Mouse (Mus musculus) bone marrow, adult 2 months (tissue): ENCODE measurements around the gene Sdc4. TPM values are rescaled to one million over a fixed set of nuclear protein-coding genes. Genes with fewer than 3 reads are reported as not detected.

Experiments used
- H3K27ac ChIP-seq: fragments of 200-500 bp; 2 replicates; pipeline ENCODE4 v1.5.1; 2012; ENCODE audit warnings: low read depth, mild to moderate bottlenecking, control low read depth, inconsistent platforms, low read length; ENCODE audit not compliant: control insufficient read depth, poor library complexity, insufficient read depth
- H3K4me1 ChIP-seq: fragments of 200-500 bp; 2 replicates; pipeline ENCODE4 v1.6.1; 2011; ENCODE audit warnings: low read length; ENCODE audit not compliant: control insufficient read depth, insufficient read depth
- H3K4me3 ChIP-seq: fragments of 200-500 bp; replicated peaks from 2 replicates; pipeline ENCODE3; 2011; ENCODE audit warnings: mild to moderate bottlenecking, low read depth, low read length, control low read depth; ENCODE audit not compliant: control insufficient read depth
- CTCF ChIP-seq: fragments of 200-500 bp; IDR thresholded peaks from 2 replicates; pipeline ENCODE4 v1.5.1; 2011; ENCODE audit warnings: low read length, control low read depth; ENCODE audit not compliant: control insufficient read depth, insufficient read depth
- POLR2A ChIP-seq: fragments of 200-500 bp; IDR thresholded peaks from 2 replicates; pipeline ENCODE4 v1.6.1; 2011; ENCODE audit warnings: low read depth, mild to moderate bottlenecking, control low read depth, low read length, borderline replicate concordance; ENCODE audit not compliant: control insufficient read depth
- WGBS: fragments of 180-500 bp; shearing (Covaris S2); methylation state at CpG from one replicate; pipeline ENCODE4 v1.1.7; 2018; 5-methylcytosine and 5-hydroxymethylcytosine counted together
- polyA plus RNA-seq: library from polyadenylated mRNA; stranded (reverse); fragments of >200 nt; gene quantifications from 2 replicates; pipeline ENCODE4 v1.2.4, GENCODE M21; 2011; ENCODE audit warnings: low replicate concordance; ENCODE audit not compliant: missing spikeins, insufficient read depth, insufficient read length

Sdc4 gene
- polyA plus RNA-seq, 1 experiment = 22.1 TPM

GRCm38 (mm10) chr2:164437710-164438109, 6.0 kb downstream of the Sdc4 start:
- 52% methylated on average over 6 of the region's 6 CpGs for WGBS
- H3K27ac ChIP-seq = no peak overlapping the region
- TF ChIP-seq CTCF (no peak), POLR2A (no peak)
- no peaks in the 10 kb centered on the region for H3K4me1 ChIP-seq
- no peak overlapping the region for H3K4me3 ChIP-seq

- Histone ChIP-seq H3K4me3 (no peak overlapping the region), H3K27ac (no peak overlapping the region), H3K4me1 (no peaks in the 10 kb centered on the region)
- TF ChIP-seq POLR2A (no peak), CTCF (no peak)
- 76% methylated on average over 3 of the region's 3 CpGs for WGBS
Observed at GRCm38 (mm10) chr2:164436961-164437360, 6.7 kb downstream of the Sdc4 start.

- no peaks in the 10 kb centered on the region for H3K4me1 ChIP-seq
- H3K4me3 ChIP-seq = no peak overlapping the region
- H3K27ac ChIP-seq = no peak overlapping the region
- TF ChIP-seq CTCF (no peak), POLR2A (no peak)
- WGBS = 56% methylated on average over 8 of the region's 8 CpGs
Observed at GRCm38 (mm10) chr2:164436215-164436913, 7.3 kb downstream of the Sdc4 start.

- H3K27ac ChIP-seq = no peak overlapping the region; the same call in 1 of the 2 replicates
- 26% methylated on average over 5 of the region's 5 CpGs for WGBS
Observed at GRCm38 (mm10) chr2:164435216-164436090, 8.2 kb downstream of the Sdc4 start.

GRCm38 (mm10) chr2:164434681-164435080, 9.0 kb downstream of the Sdc4 start:
- WGBS = 68% methylated on average over 3 of the region's 3 CpGs
- H3K4me3 ChIP-seq = no peak overlapping the region
- no peak for TF ChIP-seq CTCF
- TF ChIP-seq POLR2A = no peak
- H3K27ac ChIP-seq = no peak overlapping the region
- no peaks in the 10 kb centered on the region for H3K4me1 ChIP-seq

More at GRCm38 (mm10) chr2:164435216-164436090, 8.2 kb downstream of the Sdc4 start:
- TF ChIP-seq POLR2A (no peak), CTCF (no peak)
- Histone ChIP-seq H3K4me3 (no peak overlapping the region), H3K4me1 (no peaks in the 10 kb centered on the region)

- TF ChIP-seq CTCF = no peak
- no peak for TF ChIP-seq POLR2A
- WGBS = 78% methylated on average over 9 of the region's 9 CpGs
- H3K27ac ChIP-seq = no peak overlapping the region
- no peaks in the 10 kb centered on the region for H3K4me1 ChIP-seq
- H3K4me3 ChIP-seq = no peak overlapping the region
Observed at GRCm38 (mm10) chr2:164433278-164433895, 10.3 kb downstream of the Sdc4 start.

GRCm38 (mm10) chr2:164432541-164433191, 11.0 kb downstream of the Sdc4 start:
- 67% methylated on average over 22 of the region's 22 CpGs for WGBS
- Histone ChIP-seq H3K27ac (no peak overlapping the region), H3K4me3 (no peak overlapping the region), H3K4me1 (no peaks in the 10 kb centered on the region)
- no peak for TF ChIP-seq CTCF
- no peak for TF ChIP-seq POLR2A
